Mouse (Mus musculus): ENCODE measurements at regions not wholly inside any gene's neighbourhood (a gene's known extent, or its start where the extent isn't known, plus 50 kb on each side); places are given as distances from the start of the nearest gene placed in this dataset.
"Not testable (repeated sequence)": the region's sequence is repeated elsewhere in the genome, so short reads cannot be mapped to it uniquely, and the experiment has no call there.

- in situ Hi-C loops (cut with MboI, MseI) = no loop called here
These were observed 111.9 kb downstream of the Ibtk start for GRCm38 (mm10) chr9:85637274-85637673.

GRCm38 (mm10) chr9:85636131-85636447, 113.0 kb downstream of the Ibtk start:
- in situ Hi-C loops (cut with MboI, MseI) = no loop called here

- in situ Hi-C loops (cut with MboI, MseI) = no loop called here
These were observed 113.5 kb downstream of the Ibtk start for GRCm38 (mm10) chr9:85635438-85636130.

GRCm38 (mm10) chr9:85634786-85635185, 114.3 kb downstream of the Ibtk start:
- in situ Hi-C loops (cut with MboI, MseI) = not testable (repeated sequence)

- in situ Hi-C loops (cut with MboI, MseI) = no loop called here
These were observed 131.2 kb downstream of the Ibtk start for GRCm38 (mm10) chr9:85617972-85618371.

GRCm38 (mm10) chr9:85617177-85617777, 131.9 kb downstream of the Ibtk start:
- in situ Hi-C loops (cut with MboI, MseI) = no loop called here

- in situ Hi-C loops (cut with MboI, MseI) = no loop called here
These were observed 132.8 kb downstream of the Ibtk start for GRCm38 (mm10) chr9:85616266-85616869.

GRCm38 (mm10) chr9:85609152-85609551, 140.0 kb downstream of the Ibtk start:
- in situ Hi-C loops (cut with MboI, MseI) = no loop called here

GRCm38 (mm10) chr9:85596959-85597358, 152.2 kb downstream of the Ibtk start:
- in situ Hi-C loops (cut with MboI, MseI) = no loop called here

GRCm38 (mm10) chr9:85593867-85594266, 155.3 kb downstream of the Ibtk start:
- in situ Hi-C loops (cut with MboI, MseI) = loop anchor here (5.0 kb wide), 1 partner anchor 247 kb away; no protein-coding TSS in a partner anchor

- in situ Hi-C loops (cut with MboI, MseI) = loop anchor here (5.0 kb wide), 1 partner anchor 245 kb away; no protein-coding TSS in a partner anchor
These were observed 156.5 kb downstream of the Ibtk start for GRCm38 (mm10) chr9:85592639-85593038.

GRCm38 (mm10) chr9:85589210-85589609, 159.9 kb downstream of the Ibtk start:
- in situ Hi-C loops (cut with MboI, MseI) = no loop called here

GRCm38 (mm10) chr9:85588077-85588476, 161.1 kb downstream of the Ibtk start:
- in situ Hi-C loops (cut with MboI, MseI) = no loop called here

- in situ Hi-C loops (cut with MboI, MseI) = no loop called here
These were observed 168.0 kb downstream of the Ibtk start for GRCm38 (mm10) chr9:85581028-85581595.

GRCm38 (mm10) chr9:85577812-85578211, 171.3 kb downstream of the Ibtk start:
- in situ Hi-C loops (cut with MboI, MseI) = no loop called here

GRCm38 (mm10) chr9:85577338-85577737, 171.8 kb downstream of the Ibtk start:
- in situ Hi-C loops (cut with MboI, MseI) = no loop called here

- in situ Hi-C loops (cut with MboI, MseI) = no loop called here
These were observed 180.3 kb downstream of the Ibtk start for GRCm38 (mm10) chr9:85568877-85569276.

GRCm38 (mm10) chr9:85551871-85552270, 197.3 kb downstream of the Ibtk start:
- in situ Hi-C loops (cut with MboI, MseI) = no loop called here

- in situ Hi-C loops (cut with MboI, MseI) = no loop called here
These were observed 198.7 kb downstream of the Ibtk start for GRCm38 (mm10) chr9:85550455-85550854.

GRCm38 (mm10) chr9:85546226-85546625, 202.9 kb downstream of the Ibtk start:
- in situ Hi-C loops (cut with MboI, MseI) = no loop called here

GRCm38 (mm10) chr9:85545566-85545965, 203.6 kb downstream of the Ibtk start:
- in situ Hi-C loops (cut with MboI, MseI) = no loop called here

- in situ Hi-C loops (cut with MboI, MseI) = no loop called here
These were observed 210.6 kb downstream of the Ibtk start for GRCm38 (mm10) chr9:85538557-85538956.

- in situ Hi-C loops (cut with MboI, MseI) = loop anchor here (5.0 kb wide), 1 partner anchor 71 kb away; no protein-coding TSS in a partner anchor
These were observed 201.3 kb upstream of the Tent5a start for GRCm38 (mm10) chr9:85528421-85528820.
